Mouse (Mus musculus) small intestine, adult 2 months (tissue): ENCODE measurements around the gene Prkag2. TPM values are rescaled to one million over a fixed set of nuclear protein-coding genes. Genes with fewer than 3 reads are reported as not detected.

Experiments used
- H3K27ac ChIP-seq: fragments of 200-500 bp; 2 replicates; pipeline ENCODE4 v1.5.1; 2012; ENCODE audit warnings: low read depth, low read length, control low read depth, inconsistent platforms; ENCODE audit not compliant: insufficient read depth
- H3K27me3 ChIP-seq: fragments of 200-500 bp; 2 replicates; pipeline ENCODE4 v1.6.1; 2012; ENCODE audit warnings: mild to moderate bottlenecking, moderate library complexity, low read length, inconsistent platforms; ENCODE audit not compliant: control insufficient read depth, insufficient read depth
- H3K36me3 ChIP-seq: fragments of 200-500 bp; 2 replicates; pipeline ENCODE4 v1.6.1; 2012; ENCODE audit warnings: mild to moderate bottlenecking, low read length, control low read depth, inconsistent platforms; ENCODE audit not compliant: control insufficient read depth, insufficient read depth
- H3K4me1 ChIP-seq: fragments of 200-500 bp; 2 replicates; pipeline ENCODE4 v1.6.1; 2012; ENCODE audit warnings: low read length, inconsistent platforms, mixed read lengths; ENCODE audit not compliant: control insufficient read depth, insufficient read depth, insufficient read length
- H3K4me3 ChIP-seq: fragments of 200-500 bp; 2 replicates; pipeline ENCODE4 v1.5.1; 2012; ENCODE audit warnings: low read depth, mild to moderate bottlenecking, control low read depth, inconsistent platforms, low read length, moderate library complexity
- CTCF ChIP-seq: fragments of 200-500 bp; IDR thresholded peaks from 2 replicates; pipeline ENCODE4 v1.5.1; 2012; ENCODE audit warnings: low read depth, mild to moderate bottlenecking, control low read depth, inconsistent platforms, low read length, moderate library complexity, mixed read lengths; ENCODE audit not compliant: insufficient replicate concordance, insufficient read length; ENCODE audit errors: extremely low read depth
- POLR2A ChIP-seq: fragments of 200-500 bp; IDR thresholded peaks from 2 replicates; pipeline ENCODE4 v1.6.1; 2012; ENCODE audit warnings: low read depth, mild to moderate bottlenecking, control low read depth, inconsistent platforms, low read length, moderate library complexity
- WGBS: fragments of 180-500 bp; shearing (Covaris S2); methylation state at CpG from one replicate; pipeline ENCODE4 v1.1.7; 2018; 5-methylcytosine and 5-hydroxymethylcytosine counted together
- polyA plus RNA-seq: library from polyadenylated mRNA; depleted of rRNA; stranded (reverse); fragments of >200 nt; gene quantifications from 2 replicates; pipeline ENCODE4 v1.2.3, GENCODE M21; 2012

Gene Prkag2
- polyA plus RNA-seq, 1 experiment = 13.8 TPM

DNA sequence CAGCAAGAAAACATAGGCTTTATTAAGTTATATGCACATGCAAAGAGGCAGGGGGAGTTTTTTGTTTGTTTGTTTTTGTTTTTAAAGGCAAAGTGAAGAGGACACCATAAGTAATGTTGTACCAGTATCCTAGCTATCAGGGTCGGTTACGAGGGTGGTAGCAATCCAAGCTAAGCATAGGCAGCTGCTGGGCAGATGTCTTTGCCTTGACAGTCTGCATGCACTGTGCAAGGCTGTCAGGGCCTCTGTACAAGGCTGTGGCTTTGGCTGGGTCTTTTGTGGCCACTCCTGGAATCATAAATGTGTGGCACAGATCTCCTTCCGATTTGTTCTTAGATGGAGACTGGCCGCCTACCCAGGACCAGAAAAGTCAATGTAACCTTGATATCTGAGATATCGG lies 141.8 kb downstream of the Prkag2 start:
- no peak for TF ChIP-seq POLR2A
- no peak for TF ChIP-seq CTCF
- H3K4me1 ChIP-seq = peaks cover 6% of the 10 kb centered on the region
- H3K36me3 ChIP-seq = no peaks in the 10 kb centered on the region
- H3K27ac ChIP-seq = no peak overlapping the region
- H3K27me3 ChIP-seq = no peaks in the 10 kb centered on the region
- no peak overlapping the region for H3K4me3 ChIP-seq
- 88% methylated on average over 5 of the region's 5 CpGs for WGBS

DNA sequence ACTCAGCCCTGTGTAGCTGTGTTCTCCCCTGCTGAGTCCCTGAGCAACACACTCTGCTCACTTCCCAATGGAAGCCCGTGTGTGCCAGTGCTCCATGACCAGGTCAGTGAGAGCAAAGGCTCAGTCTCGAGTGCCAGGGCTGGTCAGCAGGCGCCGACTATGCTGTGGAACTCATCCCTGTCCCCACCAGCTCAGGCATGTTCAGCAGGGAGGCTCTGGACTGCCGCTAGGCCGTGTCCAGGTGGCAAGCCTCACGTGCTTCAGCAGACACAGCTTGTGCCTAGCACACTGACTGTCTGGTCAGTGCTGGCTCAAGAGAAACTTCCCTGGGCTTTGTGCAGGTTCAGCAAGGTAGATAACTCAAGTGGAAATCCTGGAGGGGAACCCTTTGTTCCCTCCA lies 143.6 kb downstream of the Prkag2 start:
- Histone ChIP-seq H3K27ac (no peak overlapping the region), H3K4me3 (no peak overlapping the region)

DNA sequence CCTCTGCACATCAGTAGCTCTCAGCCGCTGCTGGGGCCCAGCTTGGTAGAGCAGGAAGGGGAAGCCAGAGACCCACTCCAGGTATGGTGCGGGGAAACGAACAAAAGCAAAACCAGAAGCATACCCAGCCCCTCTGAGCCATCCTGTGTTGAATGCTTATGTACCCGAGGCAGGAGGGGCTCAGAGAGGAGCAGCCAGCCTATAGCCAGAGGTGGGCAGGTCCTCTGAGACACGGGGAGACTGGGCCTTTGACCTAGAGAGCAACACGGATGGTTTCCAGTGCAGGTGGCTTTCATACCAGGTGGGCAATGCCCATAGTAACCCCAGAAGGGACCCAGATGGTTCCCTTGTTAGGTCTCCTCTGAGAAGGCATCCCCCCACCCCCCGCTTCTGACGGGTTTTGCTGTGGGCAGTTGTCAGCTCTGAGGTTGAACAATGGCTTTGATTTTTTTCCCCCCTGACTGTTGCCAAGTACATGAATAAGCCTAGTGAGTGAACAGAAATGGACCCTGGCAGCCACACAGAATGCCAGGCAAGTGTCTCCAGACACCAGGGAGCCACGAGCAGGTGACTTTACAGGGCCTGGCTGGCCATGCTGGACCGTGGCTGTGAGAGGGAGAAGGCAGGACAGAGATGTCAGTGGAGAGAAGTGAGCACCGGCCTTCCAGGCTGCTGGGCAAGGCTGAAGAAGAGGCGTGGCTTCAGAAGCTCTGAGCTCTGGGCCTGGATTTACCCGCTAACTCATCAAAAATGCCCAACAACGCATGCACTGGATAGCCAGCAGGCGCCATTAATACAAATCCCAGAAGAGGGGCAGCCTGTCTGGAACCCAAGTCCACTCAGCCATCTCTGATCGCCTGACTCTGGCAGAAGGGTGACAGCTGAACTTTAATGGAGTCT lies 147.3 kb downstream of the Prkag2 start:
- 56% methylated on average over 16 of the region's 16 CpGs for WGBS
- no peak overlapping the region; the same call in 1 of the 2 replicates for H3K27ac ChIP-seq
- H3K36me3 ChIP-seq = no peaks in the 10 kb centered on the region
- H3K4me3 ChIP-seq = no peak overlapping the region
- H3K27me3 ChIP-seq = no peaks in the 10 kb centered on the region
- peaks cover 12% of the 10 kb centered on the region for H3K4me1 ChIP-seq
- TF ChIP-seq CTCF (no peak), POLR2A (no peak)

More for the DNA sequence above, 143.6 kb downstream of the Prkag2 start:
- Histone ChIP-seq H3K27me3 (no peaks in the 10 kb centered on the region), H3K36me3 (no peaks in the 10 kb centered on the region), H3K4me1 (peaks cover 12% of the 10 kb centered on the region)
- TF ChIP-seq POLR2A (no peak), CTCF (no peak)
- 94% methylated on average over 7 of the region's 7 CpGs for WGBS

DNA sequence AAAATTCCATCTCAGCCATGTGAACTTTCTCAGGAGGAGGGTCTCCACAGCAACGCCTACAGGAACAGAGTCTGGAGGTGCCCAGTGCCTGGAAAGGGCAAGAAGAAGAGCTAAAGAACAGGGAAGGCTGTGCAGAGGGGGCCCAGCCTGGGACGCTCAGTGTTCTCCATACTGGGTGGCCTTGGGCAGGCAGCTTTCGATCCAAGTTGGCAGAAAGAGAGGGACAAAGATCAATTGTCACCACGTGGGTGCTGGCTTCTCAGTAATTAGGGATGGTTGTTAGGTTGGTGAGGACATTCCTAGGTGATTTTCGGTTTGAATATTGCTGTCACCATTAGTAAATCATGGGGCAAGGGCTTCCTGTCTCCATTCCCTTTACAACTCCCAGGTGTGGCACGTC lies 148.2 kb downstream of the Prkag2 start:
- no peak overlapping the region for H3K4me3 ChIP-seq
- H3K36me3 ChIP-seq = no peaks in the 10 kb centered on the region
- 31% methylated on average over 6 of the region's 6 CpGs for WGBS
- TF ChIP-seq CTCF (no peak), POLR2A (no peak)
- peaks cover 12% of the 10 kb centered on the region for H3K4me1 ChIP-seq
- H3K27ac ChIP-seq = no peak overlapping the region
- H3K27me3 ChIP-seq = no peaks in the 10 kb centered on the region

DNA sequence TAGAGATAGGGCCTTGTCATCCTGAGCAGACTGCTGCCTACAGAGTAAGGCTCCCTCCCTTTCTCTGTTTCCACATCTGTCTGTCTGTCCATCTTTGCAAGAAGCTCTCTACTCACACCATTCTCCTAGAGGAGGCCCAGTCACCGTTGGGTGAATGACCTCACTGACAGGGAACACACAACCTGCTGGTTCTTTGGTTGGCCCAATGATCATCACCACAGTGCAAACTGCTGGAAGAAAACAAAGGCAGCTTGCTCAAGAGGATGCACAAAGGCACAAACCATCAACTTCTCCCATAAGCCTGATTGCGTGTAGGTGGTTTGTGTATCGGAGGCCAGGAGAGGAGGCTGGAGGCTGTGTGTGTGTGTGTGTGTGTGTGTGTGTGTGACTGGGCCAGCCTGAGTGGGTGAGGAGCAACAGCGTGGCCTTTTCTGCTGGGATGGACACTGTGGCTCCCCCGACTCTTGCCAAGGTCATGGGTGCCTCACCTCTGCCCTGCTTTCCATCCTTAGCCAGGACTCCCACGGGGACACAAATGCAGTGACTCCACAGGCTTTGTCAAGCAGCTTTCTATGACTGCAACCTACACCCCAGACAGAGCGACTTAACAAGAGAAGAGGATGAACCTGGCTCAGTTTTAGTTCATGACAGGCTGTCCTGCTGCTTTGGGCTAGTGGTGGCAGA lies 149.4 kb downstream of the Prkag2 start:
- no peaks in the 10 kb centered on the region for H3K36me3 ChIP-seq
- H3K27ac ChIP-seq = no peak overlapping the region
- no peak overlapping the region for H3K4me3 ChIP-seq
- H3K27me3 ChIP-seq = no peaks in the 10 kb centered on the region
- 90% methylated on average over 7 of the region's 7 CpGs for WGBS
- H3K4me1 ChIP-seq = peaks cover 12% of the 10 kb centered on the region
- TF ChIP-seq POLR2A (no peak), CTCF (no peak)

DNA sequence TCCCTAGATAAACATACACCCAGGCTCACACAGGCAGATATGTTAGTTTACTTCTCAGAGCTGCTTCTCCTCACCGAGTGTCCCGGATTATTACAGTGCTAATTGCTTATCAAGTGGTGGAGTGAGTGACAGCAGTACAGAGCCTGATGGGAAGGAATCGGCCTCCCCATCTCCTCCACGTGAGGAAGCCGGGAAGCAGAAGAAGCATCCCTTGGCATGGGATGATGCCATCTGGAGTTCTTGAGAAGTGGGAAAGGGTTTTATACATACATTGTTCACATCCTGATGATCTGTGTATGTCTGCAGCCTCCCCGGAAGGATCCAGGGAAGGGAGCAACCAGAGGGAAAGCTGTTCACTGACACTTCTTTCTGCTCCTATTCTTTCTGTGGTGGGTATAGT lies 150.4 kb downstream of the Prkag2 start:
- Histone ChIP-seq H3K4me3 (no peak overlapping the region), H3K27ac (no peak overlapping the region), H3K36me3 (no peaks in the 10 kb centered on the region), H3K4me1 (peaks cover 12% of the 10 kb centered on the region), H3K27me3 (no peaks in the 10 kb centered on the region)
- WGBS = 78% methylated on average over 6 of the region's 6 CpGs
- TF ChIP-seq POLR2A (no peak), CTCF (no peak)
